Mouse (Mus musculus) thymus, postnatal 25 days (tissue): ENCODE results near the gene Pim1.
"Not testable (repeated sequence)": the region's sequence is repeated elsewhere in the genome, so short reads cannot be mapped to it uniquely, and the experiment has no call there.

ENCODE experiments used
- DNase-seq: peaks from one replicate; pipeline ENCODE4 v3.0.0; 2022

Pim1 gene

DNA sequence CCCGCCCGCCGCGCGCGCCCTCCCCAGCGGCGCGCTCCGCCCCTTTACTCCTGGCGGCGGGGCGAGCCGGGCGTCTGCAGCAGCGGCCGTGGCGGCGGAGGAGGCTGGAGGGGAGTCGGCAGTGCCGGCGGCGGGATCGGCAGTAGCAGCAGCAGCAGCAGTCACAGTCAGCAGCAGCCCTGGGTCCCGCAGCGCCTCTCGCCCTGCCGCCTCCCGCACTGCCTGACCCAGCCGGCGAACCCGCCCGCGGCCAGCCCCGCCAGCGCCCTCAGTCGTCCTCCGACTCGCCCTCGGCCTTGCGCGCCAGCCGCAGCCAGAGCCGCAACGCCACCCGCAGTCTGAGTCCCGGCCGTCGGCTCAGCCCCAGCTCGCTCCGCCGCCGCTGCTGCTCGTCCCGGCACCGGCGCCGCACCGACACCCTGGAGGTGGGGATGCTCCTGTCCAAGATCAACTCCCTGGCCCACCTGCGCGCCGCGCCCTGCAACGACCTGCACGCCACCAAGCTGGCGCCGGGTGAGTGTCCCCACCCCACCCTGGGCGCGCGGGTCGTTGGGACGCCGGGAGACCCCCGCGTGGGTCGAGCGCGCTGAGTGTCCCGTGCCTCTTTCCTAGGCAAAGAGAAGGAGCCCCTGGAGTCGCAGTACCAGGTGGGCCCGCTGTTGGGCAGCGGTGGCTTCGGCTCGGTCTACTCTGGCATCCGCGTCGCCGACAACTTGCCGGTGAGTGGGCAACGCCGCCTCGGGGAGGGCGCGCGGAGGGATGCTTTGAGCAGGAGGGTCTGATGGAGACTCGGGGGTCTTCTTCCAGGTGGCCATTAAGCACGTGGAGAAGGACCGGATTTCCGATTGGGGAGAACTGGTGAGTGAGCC, at the start of gene Pim1:
Gene Pim1 (plus strand): TSS at position 41 of the 869 bp plus-strand sequence.
- peak; percentile 74 for DNase-seq

DNA sequence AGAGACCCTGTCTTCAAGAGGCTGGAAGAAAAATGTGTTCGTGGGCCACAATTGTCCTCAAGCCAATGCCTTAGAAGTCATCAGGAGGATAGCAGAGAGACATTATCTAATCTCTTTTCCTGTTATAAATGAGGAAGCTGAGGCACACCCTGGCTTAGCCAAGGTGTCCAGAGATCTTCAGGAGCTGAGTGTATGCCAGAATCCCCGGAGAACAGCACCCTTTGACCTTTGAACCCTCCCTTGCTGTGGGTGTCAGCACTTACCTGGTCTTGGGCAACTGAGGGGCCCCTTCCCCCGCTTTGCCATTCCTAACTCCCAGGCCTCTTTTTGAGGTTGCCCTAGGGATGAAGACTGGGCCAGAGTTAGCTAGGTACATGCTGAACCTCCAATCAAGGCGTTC, 49.0 kb upstream of the Pim1 start:
- no peak for DNase-seq

DNA sequence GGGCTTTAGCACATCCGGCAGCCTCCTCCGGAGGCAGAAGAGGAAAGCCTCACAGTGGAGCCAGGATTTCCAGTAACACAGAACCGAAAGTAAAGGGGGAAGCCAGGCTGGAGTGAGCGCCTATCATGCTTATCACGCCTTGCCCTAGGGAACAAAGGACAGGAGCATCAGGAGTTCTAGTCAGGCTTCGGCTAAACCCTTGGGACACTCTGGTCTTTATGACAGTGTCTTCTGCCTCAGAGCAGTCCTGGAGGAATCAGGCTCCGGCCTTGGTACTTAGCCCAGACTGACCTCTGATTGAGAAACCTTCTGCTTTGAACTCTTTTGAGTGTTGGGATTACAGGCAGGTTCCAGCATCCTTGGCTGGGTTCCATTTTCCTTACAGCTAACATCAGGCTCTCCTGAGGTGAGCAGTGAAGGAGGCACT, 48.4 kb upstream of the Pim1 start:
- no peak for DNase-seq

DNA sequence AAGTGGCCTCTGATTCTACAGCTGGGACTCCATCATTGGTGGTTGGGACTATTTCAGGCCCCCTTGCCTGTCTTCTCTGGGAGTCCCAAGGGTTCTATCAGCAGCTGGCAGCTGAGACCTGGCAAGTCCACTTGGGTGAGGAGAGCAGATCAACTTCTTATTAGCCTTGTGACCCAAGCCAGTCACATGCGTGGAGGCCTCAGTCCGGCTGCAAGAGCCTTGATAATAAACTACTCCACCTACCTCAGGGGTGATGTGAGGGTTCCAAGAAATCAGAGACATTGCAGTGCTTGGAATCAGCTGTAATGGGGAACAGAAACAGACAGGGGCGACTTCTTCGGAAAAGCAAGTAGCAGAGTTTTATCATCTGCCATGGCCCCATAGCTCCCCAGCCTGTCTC, 46.8 kb upstream of the Pim1 start:
- DNase-seq, result no peak

DNA sequence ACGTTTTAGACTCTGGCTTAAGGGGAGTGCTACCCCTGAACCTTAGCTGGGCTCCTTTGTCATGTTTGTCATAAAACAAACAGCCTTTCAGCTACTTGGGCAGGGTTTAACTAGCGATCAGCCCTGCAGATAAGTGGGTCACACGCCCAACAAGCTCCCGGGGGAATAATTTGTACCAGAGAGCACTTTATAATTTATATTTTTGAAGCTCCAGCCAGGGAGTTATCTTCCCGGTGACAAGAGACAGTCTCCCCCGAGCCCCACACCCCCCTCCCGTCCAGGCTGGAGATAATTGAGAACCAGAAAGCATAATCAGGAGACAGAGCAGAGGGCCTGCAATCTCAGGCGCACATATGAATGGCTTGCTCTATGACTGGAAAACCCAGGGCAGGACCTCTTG, 45.5 kb upstream of the Pim1 start:
- DNase-seq, result no peak

DNA sequence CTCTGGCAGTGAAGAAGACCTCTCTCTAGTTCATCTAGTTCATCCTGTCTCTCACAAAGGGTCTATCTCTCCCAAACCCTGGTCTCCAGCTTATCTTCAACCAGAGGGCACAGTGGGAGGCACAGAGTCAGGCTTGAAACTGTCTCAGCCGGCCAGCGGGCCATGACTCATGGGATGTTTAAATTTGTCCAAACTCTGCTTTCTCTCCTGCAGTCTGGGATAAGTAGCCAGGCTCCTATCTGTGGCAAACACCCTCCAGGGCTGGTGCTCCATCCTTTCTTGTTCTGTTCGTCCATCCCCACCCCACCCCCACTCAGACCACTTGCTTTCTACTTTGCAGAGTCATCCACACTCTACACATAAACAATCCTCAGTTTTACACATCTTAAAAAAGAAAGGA, 43.2 kb upstream of the Pim1 start:
- no peak for DNase-seq

DNA sequence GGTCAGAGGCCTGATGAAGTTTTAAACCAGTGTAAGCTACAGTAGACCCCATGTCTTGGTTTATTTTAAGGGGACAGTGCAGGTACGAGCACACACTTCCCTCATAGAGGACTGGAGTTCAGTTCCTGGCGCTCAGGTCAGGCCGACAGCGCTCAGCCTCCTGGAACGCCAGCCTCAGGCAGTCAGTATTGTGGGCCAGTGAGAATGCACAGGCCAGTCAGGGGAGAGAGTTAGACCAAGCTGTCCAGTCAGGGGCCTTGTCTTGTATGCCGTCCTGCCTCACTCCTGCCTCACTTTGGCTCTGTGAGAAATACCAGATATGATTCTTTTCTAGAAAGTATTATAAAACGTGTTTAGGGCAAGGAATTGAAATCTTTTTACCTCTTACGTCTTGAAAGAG, 42.5 kb upstream of the Pim1 start:
- no peak for DNase-seq

DNA sequence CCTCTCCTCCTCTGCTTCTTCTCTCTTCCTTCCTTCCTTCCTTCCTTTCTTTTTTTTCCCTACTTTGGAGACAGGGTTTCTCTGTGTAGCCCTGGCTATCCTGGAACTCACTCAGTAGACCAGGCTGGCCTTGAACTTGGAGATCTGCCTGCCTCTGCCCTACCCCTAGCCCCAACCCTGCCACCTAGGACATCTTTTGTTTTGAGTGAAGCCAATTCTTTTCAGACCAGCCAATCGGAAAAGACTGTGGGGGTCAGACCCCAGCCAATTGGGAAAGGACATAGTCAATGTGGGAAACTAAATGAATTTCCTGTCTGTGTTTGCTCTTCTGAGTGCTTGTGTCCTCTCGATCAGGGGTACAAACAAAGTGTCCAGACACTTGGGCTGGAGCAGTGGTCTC, 42.0 kb upstream of the Pim1 start:
- no peak for DNase-seq

DNA sequence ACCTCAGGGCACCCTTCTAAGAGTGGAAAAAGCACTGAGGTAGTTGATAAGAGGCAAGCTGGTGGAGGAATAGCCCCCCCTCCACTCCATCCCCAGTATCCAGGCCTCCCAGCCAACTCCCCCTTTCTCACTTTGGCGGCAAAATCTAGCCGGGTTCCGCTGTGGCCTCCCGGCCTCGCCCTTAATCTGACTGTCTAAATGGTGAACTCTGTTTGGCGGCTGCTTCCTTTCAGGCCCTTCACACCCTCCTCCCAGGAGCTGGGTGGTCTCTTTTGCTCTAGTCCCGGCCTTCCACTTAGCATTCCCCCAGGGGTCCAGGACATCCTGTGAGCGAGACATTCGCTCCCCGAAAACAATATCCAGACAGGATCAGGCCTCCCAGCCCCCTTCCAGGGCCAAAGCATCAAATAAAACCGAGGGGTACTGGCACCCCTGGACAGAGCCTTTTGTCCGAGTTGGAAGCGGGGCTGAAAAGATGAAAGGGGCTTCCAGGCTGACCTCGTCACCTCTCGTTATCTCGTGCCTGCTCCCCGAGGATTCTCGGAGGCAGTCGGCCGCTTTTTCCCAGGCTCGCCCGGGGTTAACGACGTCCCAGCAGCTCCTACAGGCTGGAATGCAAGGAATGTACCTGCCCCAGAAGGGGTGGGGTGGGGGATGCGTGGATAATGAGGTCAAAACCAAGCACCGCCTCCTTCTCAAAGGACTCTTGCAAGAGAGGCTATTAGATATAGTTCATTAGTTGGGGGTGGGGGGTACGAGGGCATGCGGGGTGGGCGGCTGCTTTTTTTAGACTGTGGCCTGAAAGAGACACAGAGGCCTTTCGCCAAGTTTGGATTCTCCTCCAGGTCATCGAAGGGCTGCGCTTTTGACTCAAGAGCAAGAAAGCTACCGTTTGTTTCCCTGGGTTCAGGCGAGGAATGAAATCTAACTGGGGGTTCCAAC, 39.4 kb upstream of the Pim1 start:
- DNase-seq, result no peak

DNA sequence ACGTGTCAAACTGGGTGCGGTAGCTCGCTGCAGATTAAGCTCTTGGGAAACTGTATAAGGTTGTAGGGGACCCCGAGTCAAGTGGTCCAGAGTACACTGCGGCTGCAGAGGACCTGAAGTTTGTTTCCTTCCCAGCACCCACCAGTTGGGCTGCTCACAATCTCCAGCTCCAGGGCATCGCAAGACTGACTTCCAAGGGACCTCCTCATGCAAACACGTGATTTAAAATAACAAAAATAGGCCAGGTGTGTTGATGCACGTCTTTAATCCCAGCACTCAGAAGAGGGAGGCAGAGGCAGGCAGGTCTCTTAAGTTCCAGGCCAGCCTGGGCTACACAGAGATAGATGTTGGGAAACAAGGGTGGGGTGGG, 38.7 kb upstream of the Pim1 start:
- no peak for DNase-seq

DNA sequence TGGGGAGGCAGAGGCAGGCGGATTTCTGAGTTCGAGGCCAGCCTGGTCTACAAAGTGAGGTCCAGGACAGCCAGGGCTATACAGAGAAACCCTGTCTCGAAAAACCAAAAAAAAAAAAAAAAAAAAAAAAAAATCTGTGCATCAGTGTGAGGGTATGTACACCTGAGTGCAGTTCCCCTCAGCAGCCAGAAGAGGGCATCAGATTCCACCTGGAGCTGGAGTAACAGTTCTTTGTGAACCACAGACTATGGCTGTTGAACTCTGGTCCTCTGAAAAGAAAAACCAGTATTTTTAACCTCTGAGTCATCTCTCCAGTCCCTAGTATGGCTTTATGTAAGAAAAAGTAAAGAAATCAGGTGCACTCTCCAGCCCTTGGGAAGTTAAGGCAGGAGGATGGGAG, 36.4 kb upstream of the Pim1 start:
- DNase-seq, result not testable (repeated sequence)

DNA sequence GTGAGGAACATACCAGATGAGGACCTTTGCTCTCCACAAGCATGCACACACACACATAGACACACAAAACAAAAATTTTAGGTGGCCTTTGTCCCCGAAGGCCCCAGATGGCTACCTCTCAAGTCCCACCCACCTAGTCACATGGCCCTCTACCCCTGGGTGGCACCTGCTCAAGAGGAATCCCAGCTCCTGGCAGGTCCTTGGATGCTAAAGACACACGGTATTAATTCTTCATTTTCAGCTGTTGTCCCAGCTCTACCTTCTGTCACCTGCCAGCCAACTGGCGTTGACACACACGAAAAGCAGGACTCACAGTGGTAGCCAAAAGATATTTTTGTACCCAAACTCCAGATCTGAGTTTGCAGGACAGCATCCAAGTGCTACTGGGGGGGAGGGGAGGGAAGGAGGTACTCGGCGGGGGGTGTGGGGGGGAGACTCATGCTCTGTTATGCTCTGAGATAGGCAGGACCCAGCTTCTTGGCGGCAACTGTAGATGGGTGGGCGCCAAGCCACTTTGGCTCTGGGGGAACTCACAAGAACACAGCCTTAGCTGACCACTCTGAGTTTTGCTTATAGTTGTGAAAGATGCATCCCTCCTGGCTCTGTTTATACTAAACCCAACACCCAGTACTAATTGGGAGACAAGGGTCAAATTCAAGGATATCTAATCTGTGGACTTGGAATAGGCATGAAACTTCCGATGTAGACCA, 35.0 kb upstream of the Pim1 start:
- DNase-seq, result no peak

DNA sequence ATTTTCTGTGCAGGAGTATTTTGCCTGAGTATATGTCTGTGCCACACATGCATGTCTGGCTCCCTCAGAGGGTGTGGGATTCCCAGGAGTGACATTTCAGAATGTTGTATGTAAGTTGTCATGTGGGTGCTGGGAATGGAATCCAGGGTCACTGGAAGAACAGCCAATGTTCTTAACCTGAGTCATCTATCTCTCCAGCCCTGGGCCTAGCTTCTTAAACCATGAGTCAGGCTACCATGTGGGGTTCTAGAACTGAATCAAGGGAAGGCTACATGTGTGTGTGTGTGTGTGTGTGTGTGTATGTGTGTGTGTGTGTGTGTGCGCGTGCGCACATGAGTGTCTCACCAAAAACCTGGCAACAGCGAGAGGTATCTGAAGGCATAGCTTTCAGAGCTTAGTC, 34.1 kb upstream of the Pim1 start:
- DNase-seq, result no peak

DNA sequence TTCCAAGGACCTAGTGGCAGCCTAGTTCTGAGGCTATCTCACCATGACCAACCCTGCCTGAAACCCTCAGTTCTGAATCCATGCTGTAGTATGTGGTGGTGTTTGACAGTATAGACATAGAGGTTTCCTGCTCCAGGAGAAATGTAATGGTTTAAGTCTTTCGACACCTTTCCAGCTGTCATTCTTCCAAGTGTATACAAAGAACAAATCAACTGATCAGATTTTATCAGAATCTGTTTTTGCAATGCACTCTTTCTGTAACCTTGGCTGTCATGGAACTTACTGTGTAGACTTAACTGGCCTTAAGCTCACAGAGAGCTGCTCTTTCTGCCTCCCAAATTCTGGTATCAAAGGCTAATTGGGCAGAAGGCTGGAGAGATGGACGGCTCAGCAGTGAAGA, 33.6 kb upstream of the Pim1 start:
- no peak for DNase-seq

DNA sequence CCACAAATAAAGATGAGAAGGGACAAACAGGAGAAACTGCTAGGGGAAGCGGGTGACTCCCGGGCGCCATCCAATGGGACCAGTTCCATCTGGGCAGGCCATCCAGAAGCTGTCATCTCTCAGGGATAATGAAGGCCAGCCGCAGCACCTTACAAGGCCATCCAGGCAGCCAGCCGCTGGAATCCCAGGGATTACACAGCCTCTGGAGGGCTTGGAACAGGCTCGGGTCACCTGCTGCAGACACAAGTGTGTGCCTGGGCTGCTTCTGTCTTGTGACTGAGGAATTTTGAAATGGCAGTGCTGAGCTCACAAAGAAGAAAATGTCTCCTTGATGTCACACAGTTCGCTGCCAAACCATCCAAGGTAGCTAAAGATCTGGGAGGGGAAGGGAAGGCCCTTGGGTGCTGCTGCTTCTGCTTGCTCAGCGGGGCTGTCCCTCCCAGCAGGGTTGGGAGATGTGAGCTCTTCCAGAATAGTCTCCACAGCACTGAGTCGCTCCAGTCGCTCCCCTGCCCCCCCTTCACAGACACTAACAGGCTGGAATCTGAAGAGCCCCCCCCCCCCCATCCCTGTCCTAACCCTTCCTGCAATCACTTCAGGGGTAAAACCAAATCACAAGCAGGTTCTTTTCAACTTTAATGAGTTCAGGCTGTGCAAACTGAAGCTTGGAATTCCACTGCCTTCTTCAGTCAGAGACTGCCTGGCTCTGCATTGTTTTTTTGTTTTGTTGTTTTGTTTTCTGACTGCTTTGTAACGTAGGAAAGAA, 32.6 kb upstream of the Pim1 start:
- DNase-seq, result no peak

DNA sequence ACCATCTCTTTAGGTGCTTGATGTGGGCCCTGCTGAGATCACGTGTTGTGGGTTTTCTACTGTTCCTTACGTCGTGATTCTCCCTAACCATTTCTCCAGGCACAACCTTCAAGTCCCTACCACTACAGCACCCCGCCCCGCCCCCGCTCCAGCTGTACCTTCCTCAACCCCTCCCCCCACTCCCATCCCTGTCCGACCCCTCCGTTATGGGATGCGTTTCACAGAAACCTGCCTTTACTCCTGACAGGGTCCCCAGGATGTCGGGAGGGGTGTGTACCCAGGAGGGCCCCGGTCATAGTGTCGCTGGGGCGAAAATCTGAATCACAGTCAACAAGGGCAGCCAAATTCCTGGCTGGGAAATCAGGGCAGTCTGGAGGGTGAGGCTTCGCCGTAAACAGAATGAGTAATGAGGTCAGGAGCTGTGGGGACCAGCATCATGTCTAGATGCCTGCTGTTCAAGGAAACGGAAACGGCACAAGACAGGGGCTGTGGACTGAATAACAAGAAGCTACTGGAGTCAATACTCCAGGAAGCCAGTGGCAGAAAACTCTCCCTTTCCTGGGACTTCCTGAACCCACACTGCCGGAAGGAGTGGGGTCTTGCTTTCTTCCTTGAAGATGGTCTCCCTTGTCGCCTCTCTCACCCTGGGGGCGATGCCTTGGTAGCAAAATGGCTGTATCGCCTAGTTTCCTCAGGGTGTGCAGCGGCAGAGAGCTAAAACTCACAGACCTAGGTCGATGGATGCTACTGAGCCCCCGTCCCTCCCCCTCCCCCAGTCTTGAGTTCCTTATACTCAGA, 31.0 kb upstream of the Pim1 start:
- no peak for DNase-seq

DNA sequence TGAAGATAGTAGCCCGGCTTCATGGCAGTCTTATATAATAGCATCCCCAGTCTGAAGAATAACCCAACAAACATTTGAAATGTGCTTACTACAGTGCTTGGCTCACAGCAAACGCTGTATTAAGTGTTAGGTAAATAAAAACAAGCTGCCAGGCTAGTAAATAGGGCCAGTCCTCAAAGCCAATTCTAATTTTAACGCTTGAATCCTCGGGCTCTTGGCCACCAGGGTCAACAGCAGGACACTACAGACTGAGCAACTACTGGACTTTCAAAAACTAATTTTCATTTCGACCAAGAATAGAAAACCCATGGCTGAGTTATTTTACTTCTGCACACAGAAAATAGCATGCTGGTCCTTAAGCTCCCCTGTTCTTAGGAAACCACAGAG, 30.4 kb upstream of the Pim1 start:
- no peak for DNase-seq

DNA sequence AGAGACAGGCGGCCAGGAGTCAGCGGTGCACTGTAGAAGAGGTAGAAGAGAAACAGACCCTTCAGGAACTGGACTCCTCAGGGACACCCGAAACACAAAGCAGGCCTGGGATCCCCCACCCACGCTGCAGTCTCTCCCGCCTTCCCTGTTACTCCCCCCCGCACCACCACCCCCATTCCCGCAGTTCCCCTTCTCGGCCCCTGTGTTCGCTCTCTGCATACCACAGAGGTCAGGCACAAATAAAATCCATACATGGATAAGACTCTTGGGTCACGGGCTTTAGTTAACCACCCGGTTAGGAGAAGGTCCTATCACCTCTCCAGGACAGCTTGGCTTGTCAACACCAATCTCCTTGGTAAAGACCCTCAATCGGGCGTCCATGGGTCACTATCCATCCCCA, 26.9 kb upstream of the Pim1 start:
- no peak for DNase-seq

DNA sequence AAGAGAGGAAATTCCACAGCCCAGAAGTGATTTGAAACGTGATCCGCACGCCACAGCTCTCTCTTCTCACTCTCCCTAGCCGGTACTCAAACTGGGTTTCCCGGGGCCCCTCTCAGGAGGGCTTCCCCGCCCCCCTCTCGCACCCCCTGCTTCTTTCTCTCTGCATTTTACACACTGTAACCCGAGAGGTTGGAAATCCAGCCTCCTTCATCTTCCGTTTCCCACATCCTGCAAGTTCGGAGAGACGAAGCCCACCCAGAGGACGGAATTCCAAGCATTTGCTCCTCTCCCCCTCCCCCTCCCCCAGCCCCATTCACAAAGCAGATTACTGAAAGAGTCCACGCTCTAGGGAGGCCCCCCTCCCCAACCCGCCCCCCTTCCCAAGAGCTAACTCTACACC, 26.5 kb upstream of the Pim1 start:
- no peak for DNase-seq

DNA sequence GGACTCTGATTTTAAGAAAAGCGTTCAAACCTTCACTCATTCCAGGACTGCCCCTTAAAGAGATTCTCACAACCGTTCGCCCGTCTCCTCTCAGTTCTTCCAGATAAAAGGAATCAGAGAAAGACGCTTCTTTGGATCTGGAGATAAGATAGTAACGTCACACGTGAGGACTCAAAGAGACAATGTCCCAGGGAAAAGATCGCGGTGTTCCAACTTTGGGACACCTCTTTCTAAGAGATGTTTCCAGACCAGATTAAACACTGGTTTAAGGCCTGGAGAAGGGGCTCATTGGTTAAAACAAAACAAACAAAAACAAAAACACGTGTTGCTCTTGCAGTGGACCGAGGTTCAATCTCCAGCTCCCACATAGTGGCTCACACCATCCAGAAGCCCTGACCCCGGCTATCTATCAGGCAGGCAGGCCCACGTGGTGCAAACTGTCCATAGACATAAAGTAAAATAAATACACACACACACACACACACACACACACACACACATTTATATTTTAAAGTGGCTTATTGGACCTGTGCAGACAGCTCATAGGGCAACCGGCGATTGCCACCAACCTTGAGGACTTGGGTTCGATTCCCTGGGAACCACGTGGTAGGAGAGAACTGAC, 25.9 kb upstream of the Pim1 start:
- no peak for DNase-seq

DNA sequence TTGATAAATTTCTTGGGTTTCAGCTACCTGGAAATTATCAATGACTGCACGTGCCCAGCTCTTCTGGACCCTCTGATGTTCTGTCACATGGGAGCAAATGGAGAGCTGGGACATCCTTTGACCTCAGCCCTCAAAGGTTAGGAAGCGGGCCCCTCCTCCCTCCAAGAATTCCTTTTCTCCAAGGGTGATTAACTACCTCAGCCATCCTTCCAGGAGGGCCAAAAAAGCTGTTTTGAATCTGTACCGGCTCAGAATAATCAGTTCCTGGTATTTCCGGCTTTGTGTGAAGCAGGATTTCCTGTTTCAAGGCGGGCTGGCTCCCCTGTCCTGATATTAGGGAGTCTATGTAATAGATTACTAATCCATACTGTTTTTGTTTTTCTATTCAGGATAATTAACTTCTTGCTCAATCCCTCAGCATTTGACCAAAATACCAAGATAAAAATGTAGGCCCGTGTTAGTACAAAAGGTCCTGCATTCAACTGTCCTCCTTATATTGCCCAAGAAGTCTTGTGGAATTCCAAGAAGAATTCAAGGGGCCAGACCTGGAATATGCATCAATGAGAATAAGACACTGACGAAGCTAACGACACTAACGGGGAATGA, 25.0 kb upstream of the Pim1 start:
- DNase-seq, result no peak
